Mouse (Mus musculus): ENCODE measurements at regions not wholly inside any gene's neighbourhood (a gene's known extent, or its start where the extent isn't known, plus 50 kb on each side); places are given as distances from the start of the nearest gene placed in this dataset.

DNA sequence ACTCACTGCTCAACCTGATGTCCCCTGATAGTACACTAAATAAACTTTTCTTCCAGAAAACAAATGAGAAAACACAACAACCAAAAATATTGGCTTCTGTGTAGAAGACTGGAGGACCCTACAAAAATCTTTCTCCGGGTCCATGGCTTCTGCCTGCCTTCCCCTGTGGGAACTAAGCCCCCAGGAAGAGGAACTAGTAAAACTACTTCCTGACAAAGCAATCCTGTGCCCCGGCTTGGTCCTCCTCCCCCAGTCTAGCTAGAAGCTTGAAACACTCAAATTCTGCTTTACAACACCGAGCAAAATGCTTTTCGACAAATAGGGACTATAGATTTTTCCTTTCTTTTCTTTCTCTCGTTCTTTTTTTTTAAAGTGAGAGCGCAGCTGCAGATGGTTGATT lies 51.3 kb upstream of the Mki67 start:
- DNase-seq (ENCODE audit: extremely low spot score in 1 of 2, low spot score in 1 of 2) = no peak

DNA sequence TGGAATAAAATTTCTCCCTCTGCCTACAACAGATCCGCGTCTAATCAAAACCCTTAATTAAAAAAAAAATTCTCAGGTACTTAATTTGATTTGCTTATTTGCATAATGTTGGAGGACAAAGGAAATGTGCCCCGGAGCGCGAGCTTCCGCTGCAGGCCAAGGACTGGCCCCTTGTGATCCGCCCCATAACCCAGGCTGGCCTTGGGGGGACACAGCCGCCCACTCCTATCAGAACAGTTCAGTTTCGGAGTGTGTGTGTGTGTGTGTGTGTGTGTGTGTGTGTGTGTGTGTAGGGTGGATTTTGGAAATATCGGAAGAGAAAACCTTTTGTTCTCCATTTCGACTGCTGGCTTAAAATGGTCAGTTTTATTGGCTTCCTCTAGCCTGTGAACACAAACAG lies 51.9 kb upstream of the Mki67 start:
- no peak for DNase-seq (ENCODE audit: extremely low spot score in 1 of 2, low spot score in 1 of 2)

DNA sequence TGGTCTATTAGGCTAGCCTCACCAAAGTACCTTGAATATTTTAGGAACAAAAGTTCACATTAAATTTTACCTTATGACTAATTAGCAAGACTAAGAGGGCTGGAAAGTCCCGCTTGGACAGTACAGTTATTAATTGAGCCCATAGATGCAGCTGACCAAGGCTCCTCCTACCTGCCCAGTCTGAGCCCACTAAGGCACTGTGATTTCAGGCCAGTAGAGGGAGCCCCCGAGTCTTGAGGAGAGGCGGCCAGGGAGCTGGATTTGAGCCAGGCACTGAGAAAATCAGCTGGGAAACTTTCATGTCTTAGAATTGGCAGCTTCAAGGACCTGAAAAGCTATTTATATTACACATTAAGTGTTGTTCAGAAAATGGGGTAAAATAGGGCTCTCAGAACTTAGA lies 52.4 kb upstream of the Mki67 start:
- DNase-seq (ENCODE audit: extremely low spot score in 1 of 2, low spot score in 1 of 2) = peak; percentile 60 to 92

DNA sequence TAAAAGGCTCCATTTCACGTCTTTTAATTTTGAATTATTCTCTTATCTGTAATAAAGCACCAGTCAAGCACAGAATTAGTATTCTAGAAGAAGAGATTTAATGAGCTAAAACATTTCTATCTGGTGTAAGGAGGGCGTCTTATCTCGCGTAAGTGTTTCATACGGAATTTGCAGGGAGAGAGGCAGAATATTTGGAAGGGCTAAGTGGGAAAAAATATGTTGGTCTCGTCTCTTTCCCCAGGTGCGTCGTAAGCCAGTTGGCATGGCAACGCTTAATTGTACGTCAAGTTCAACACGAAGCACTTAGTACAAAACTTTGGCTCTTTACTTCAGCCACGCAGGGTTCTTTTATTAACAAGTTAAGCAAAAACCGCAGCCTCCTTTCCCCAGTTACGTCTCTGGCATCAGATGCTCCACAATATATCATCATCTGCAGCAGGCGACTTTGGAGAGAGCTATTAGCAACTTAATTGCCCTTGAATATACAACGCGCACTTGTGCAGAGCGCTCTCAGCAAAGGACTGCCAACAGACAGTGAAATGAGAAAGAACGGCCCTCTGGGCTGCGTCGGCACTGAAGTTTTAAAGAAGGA lies 53.0 kb upstream of the Mki67 start:
- no peak for DNase-seq (ENCODE audit: extremely low spot score in 1 of 2, low spot score in 1 of 2)

DNA sequence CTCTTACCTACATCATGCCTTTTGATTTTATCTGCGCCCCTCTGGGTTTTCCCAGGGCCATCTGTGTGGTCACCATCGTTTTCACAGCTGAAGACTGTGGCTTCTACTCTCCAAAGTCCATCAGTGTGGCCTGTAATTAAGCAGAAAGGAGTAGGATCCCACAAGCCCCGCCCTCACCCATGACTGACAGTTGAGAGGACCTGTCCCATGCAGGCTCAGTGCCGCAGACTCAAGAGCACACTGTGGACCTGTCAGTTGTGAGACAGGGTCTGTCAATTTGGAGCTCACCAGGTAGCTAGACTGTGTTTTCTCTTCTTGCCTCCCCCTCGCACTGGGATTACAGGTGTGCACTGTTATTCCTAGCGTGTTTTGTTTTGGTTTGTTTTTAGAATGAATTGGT lies 53.9 kb upstream of the Mki67 start:
- no peak for DNase-seq (ENCODE audit: extremely low spot score in 1 of 2, low spot score in 1 of 2)

DNA sequence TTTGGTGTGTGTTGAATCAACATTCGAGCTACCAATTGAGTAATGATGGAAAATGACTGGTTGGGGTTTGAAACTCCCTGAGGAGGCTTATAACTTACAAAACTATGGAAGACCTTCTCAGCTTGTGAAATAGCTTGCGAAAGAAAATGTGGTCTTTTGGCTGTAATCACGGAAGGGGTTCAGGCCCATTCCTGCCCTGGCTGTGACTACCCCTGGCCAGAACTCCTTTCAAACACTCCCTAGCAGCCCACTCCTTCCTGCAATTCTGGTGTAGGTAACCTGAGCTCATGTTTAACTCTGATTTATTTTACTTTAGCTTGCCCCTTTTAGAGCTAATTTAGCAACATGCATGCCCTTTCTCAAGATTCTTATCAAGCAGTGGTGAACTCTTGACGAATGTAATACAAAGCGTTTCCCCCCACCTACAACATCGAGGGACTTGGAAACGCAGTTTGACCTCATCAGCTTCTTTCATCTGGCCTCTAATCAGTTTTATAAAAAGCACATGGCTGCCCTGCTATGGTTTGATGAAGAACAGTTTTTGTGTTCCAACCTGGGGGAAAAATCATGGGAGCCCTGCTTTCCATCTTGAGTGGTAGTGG lies 59.8 kb upstream of the Mki67 start:
- no peak for DNase-seq (ENCODE audit: extremely low spot score in 1 of 2, low spot score in 1 of 2)

DNA sequence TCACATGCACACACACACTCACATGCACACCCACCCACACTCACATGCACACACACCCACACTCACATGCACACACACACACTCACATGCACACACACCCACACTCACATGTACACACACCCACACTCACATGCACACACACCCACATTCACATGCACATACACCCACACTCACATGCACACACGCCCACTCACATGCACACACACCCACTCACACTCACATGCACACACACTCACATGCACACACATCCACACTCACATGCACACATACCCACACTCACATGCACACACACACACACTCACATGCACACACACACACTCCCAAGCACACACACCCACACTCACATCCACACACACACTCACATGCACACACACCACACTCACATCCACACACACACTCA lies 74.0 kb upstream of the Mki67 start:
- no peak for DNase-seq (ENCODE audit: extremely low spot score in 1 of 2, low spot score in 1 of 2)

DNA sequence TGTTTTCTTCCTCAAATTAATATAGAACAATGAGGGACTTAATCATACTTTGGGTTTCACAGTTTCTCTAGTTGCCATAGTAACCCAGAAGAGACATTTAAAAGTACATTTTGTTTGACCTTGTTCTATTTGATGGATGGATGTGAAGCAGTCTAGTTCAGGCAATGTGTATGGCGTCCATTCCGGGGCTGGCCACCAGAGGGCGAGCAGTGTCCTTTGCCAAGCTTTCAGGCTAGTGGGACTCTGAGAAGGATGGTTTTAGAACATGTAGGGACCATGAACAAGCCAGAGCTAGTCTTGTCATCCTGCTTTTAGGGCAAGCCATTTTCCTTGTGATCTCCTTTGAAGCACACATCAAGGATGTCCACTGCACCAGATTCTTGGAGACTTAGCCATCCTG lies 74.8 kb upstream of the Mki67 start:
- peak; percentile 66 to 91 for DNase-seq (ENCODE audit: extremely low spot score in 1 of 2, low spot score in 1 of 2)

DNA sequence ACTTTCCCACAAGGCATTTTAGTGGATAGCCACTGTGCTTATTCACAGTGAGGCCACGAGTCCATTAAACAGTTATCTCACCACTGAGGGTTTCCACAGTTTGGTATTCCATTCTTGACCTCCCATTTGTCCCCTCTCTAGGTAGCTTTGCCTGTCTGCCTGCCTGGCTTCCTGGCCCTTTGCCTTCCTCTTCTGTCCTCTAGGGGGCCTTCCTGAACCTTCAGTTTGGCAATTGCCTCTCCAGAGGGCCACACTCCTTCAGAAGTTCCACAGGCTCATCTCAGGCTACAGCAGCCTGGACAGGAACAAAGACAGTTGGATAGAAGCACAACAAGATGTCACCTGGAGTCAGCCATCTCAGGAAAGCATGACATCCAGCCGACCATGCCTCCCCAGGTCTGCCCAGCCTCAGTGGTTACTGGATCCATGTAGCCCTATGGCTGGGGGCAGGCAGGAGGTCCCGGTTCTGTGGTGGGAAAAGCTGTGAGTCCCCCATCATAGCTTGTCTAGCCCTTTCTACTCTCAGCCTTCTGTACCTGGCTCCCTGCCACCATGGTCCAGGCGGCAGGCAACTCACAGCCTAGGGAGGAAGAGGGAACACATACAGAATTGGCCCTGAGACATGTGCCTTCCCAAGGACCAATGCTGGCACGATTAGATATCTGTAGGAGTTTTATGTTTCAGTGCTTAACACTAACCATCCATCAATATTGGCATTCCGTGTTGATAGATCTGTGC lies 76.0 kb upstream of the Mki67 start:
- DNase-seq (ENCODE audit: extremely low spot score in 1 of 2, low spot score in 1 of 2) = no peak

DNA sequence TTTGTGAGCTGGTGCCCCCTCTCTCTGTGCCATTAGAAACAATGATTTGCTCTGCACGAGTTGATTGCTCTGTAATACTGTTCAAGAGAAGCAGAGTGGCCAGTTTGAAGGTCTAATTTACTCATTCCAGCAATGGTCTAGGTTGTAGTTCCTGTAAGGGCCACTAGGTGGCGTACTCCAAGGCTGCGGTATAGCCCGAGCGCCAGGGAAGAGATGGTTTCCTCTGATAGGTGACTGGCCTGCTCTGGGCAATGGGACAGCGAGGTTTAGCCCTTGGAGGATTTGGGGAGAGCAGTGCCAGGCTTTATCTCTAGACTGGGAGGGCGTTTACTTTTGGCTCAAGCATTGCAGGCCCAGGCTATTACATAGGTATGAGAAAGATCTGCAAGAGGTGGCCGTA lies 76.8 kb upstream of the Mki67 start:
- peak in 1 of 2 experiments; percentile 49 for DNase-seq (ENCODE audit: extremely low spot score in 1 of 2, low spot score in 1 of 2)

DNA sequence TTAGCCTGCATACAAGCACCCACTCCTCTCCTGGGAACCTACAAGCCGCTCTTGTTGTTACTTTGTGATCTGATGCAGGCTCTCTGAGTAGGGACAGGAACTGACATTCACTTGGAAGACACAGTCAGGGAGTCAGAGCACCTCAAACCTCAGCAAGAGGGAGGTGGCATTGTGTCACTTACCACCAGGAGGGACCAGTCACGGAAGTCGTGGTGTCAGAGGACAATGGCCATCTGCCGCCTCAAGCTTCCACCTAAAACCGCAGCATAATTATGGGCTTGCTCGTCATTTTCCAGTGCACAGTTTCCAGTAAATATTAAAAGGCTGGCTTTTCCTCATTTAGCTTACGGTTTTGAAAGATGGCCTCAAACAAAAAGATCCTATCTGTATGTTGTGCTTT lies 78.1 kb upstream of the Mki67 start:
- no peak for DNase-seq (ENCODE audit: extremely low spot score in 1 of 2, low spot score in 1 of 2)

DNA sequence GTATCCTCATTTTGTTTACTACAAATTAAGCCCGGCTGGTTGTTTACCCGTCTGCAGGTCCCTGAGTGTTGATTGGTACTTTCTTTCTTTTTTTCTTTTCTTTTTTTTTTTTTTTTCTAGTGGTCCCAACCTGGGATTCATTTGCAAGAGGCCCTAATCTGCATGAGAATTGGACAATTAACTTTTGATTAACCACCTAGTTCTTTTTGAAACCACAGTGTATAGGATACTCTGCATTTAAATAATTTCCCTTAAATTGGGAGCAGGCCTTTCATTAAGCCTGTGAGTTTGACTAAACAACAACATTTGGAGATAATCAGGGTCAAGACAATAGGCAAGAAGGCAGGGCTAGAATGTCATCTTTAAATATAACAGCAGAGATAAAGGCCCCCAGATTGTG lies 78.5 kb upstream of the Mki67 start:
- DNase-seq (ENCODE audit: extremely low spot score in 1 of 2, low spot score in 1 of 2) = no peak

DNA sequence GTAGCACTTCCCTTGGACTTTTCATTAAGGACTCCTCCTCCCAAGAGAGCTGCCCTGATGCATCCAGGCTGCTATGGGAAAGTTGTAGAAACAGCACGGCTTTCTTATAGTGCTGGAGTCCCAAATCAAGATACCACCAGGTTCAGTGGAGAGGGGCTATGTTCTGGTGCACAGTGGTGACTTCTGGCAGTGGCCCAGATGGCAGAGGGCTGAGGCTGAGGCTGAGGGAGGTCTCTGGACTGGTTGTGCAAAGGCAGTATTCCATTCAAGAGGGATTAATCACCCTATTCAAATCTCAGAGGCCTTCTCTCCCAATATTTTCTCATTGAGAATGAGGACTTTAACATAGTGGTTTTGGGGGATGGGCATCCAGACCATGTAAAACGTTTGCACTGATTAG lies 82.3 kb upstream of the Mki67 start:
- DNase-seq (ENCODE audit: extremely low spot score in 1 of 2, low spot score in 1 of 2) = no peak

DNA sequence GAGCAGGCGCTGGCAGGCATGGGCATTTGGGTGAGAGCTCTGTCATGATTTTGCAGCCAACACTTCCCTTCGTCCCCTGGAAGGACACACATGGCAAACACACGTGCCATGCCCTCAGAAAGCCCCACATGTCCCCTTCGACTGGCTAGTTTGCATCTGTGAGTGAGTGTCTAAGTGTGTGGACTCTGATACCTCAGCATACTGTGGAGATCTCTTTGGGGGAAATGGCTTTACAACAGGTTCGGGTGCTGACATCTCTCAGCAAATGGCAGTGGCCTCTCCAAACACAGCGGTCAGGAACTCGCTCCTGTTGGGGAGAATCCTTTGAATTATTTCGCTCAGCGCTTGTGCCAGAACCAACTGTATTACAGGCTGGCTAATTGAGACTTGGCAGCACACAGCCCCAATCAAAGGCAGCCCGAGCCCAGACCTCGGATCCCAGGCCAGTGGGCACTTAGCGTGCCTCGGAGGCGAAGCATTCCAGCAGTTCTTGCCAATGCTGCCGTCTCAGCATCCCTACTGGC lies 86.5 kb upstream of the Mki67 start:
- no peak for DNase-seq (ENCODE audit: extremely low spot score in 1 of 2, low spot score in 1 of 2)

DNA sequence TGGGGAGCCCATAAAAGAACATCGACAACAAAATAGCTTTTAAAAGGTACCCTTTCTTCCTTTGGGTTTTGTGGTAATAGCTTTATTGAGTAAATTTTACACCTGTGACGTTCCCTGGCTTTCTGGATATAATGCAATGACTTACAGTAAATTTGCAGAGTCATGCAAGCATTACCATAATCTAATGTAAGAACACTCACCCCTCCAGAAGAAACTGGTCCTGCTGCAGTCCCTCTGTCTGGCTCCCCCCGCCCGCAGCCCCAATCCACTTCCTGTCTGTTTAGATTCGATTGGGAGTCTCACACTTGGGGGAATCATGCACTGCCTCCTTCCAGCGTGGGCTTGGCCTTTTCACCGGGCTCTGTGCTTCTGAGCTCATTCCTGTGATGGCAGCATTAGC lies 88.6 kb upstream of the Mki67 start:
- DNase-seq (ENCODE audit: extremely low spot score in 1 of 2, low spot score in 1 of 2) = no peak

DNA sequence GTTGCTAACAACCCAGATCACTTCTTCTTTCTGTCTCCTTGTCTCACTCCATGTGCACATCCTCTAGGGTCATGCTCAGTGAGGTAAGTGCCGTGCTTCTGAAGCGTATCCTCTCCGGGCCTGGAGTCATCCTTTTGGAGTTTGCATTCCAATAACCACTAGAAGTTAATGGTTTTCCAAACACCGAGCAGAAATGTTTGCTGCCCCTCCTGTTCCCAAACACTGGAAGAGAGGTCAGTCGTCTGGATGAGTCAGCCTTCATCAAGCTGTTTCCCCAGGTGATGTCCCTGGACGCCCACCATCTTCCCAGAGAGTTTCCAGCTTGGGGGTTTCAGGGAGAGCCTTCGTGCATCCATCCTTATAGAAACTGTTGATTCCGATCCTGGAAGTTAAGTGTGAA lies 90.0 kb upstream of the Mki67 start:
- DNase-seq (ENCODE audit: extremely low spot score in 1 of 2, low spot score in 1 of 2) = no peak

DNA sequence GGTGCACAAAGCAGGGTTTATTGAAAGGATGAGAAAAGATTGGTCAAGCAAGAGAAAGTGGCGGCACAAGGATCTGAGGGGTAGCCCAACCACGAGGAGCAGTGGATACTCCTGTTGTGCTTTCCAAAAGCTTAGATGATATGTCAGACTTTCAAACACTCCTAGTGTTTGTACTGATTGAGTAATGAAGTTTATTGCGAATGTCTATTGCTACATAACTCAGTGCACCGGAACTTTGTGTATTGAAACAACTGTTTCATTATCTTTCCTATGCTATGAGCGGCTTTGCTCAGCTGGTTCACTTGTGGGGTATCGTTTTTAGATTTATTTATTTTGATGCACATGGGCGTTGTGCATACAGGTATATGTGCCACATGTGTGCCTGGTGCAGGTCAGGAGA lies 90.5 kb upstream of the Mki67 start:
- DNase-seq (ENCODE audit: extremely low spot score in 1 of 2, low spot score in 1 of 2) = no peak

DNA sequence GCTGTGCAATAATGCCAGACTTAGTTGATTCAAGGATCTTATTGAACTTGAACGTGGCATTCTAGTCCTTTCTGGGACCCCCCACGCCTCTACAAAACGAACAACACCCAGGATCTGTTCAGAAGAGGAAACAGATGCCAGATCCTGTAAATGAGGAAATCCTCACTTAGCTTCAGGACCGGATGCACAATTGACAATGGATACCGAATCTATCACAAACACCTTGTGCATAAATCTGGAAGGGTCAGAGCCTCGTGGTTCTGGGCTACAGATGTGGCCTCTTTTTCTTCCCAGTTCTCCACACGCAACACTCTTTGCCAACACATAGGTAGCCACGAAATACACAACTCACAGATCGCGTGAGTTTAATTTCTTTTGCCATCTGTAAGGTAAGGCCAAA lies 93.0 kb upstream of the Mki67 start:
- DNase-seq (ENCODE audit: extremely low spot score in 1 of 2, low spot score in 1 of 2) = no peak

DNA sequence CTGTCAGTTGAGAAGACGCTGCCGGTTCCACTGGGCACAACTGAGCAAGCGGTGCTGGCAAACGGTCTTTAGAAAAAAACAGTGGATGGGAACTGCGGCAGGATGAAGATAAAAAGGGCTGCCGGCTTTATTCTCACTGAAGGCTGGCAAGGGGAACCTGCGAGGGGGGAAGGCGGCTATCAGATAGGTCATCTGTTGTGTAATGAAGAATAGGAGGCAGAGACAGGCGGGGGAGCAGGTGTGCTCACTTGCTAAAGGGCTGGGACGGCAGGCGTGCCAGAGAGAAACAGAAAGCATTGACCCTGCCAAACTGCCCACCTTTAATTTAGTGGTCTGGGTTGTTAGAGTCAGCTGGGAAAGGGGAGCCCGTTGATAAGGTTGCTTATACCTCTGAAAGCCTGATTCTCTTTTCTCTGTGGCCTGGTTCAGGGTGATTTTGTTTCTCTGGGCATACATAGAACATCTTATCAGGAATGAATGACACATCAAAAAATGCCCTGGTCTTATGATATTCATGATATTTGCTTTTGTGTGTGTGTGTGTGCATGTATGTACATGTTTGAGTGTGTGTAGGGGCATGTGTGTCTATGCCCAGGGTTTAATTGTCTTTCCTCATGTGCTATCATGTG lies 93.7 kb upstream of the Mki67 start:
- DNase-seq (ENCODE audit: extremely low spot score in 1 of 2, low spot score in 1 of 2) = no peak

DNA sequence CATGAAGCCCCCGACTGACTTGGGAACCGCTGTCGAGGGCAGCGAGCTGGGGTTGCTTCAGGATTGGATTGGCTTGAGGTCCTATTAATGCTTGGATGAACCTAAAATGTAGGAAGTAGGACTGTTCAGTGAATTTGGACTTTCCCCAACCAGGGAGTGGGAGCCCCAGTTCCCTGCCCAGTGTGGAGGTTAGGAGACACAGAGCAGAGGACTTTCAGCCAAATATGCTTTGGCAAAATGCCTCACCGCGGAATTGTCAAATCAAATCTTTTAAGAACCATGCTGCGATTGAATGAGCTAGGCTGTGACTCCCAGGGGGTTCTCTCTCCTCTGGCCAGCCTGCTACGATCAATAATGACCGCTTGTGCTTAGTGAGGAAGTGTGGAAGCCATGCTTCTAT lies 94.8 kb upstream of the Mki67 start:
- DNase-seq (ENCODE audit: extremely low spot score in 1 of 2, low spot score in 1 of 2) = no peak

DNA sequence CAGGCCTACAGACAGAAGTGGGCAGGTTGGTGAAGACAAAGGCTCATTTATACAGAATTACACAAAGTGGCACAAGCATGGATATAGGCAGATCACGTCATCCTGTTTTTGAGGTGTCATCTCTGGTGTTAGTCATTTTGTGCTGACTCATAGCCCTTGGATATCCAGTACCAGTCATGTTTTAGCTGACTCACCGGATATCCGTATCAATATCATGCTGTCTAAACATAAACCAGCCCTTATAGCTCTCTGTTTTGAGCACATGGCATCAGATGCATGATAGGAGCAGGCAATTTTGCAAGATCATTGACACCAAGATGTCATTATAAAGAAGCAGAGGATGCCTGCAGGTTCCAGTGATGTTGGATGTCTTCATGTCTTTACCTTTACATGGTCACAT lies 97.5 kb upstream of the Mki67 start:
- DNase-seq (ENCODE audit: extremely low spot score in 1 of 2, low spot score in 1 of 2) = no peak

DNA sequence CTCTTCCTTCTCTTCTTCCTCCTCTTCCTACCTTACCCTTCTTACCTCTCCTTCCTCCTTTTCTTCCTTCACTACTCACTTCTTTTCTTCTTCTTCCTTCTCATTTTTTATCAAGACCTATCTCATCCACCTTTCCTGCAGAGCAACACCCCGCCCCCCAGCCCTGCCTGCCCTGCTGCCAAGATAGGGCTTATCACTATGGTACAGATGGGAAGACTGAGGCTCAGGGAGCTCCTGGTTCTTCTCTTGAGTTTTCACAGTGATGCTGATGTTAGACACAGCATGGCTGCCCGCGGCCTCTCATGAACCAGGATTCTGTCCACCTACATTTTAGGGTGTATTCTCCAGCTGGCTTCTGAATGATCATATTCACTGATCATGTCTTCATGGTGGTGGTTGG lies 100.0 kb upstream of the Mki67 start:
- DNase-seq (ENCODE audit: extremely low spot score in 1 of 2, low spot score in 1 of 2) = no peak

All from layer of hippocampus, postnatal 25 days (tissue).